Mouse (Mus musculus) CH12.LX (cell line): ENCODE measurements around the gene Mrpl58.

Experiments
- GABPA ChIP-seq: IDR thresholded peaks from 2 replicates; pipeline ENCODE4 v1.6.1; 2012; ENCODE audit warnings: low read depth, low read length, improper control_type of control experiment, inconsistent platforms; ENCODE audit not compliant: insufficient replicate concordance
- MAX ChIP-seq: IDR thresholded peaks from 2 replicates; pipeline ENCODE4 v1.6.1; 2011; ENCODE audit warnings: low read length, improper control_type of control experiment

DNA sequence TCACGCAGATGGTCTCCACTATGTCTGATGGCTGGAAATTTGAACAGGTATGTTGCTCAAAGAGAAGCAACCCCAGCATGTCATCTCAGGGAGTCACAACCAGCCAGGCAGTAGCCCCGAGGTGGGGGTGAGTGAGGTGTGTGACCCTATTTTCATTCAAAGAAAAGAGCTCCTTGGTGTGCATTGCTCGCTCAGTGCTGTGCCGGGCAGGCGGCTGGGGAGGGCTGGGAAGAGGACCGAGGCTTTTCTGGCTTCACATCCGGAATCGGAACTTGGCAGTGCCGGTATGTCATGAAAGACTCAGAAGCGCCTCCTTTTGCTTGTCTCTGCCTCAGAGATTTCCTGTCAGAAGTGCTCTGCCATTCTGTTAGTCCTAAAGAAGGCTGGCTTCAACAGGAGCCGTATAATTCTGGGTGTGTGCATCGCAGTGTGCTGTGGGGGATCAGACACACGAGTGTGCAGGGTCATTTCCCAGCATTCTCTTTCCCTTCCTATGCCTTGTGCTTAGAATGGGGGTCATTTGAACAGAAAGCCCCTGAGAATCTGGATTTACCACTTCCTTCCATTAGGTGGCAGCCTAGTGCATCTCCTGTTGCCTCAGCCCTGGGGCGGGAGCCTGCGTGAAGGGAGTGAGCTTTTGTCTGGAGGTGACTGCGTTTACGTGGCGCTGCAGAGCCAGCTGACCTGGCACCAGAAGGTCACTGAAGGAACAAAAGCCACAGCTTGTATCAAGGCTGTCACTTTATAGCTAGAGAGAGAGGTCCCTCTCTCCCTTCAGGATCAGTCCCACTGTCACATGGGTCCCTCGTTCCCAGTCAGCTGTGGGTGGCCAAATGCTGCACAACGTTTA lies 24.2 kb downstream of the Mrpl58 start:
- TF ChIP-seq MAX (no peak), GABPA (no peak)
